ENCODE assay signal across 8 mouse cellular contexts in genomic region chr9:40617036-40617675, GRCm38 (mm10). TPM values are rescaled to one million over a fixed set of nuclear protein-coding genes. Genes with fewer than 3 reads are reported as not detected.
DNase-seq lines count a peak whose midpoint lies in the region; ATAC-seq lines count a peak whose summit lies in the region.

No protein-coding gene starts in this region.

- peak; percentile 22; the same call in 1 of the 2 replicates for ATAC-seq in frontal cortex, adult (ENCODE audit: low TSS enrichment)
- peak; percentile 5 to 10; a peak in 1 of 4 replicates for ATAC-seq in hematopoietic stem cell, adult 5-6 weeks (replicated peaks in 1 of 2; ENCODE audit: insufficient read depth in 1 of 2, low FRiP score in 2 of 2, low TSS enrichment in 1 of 2, low read depth in 1 of 2, poor library complexity in 2 of 2, severe bottlenecking in 2 of 2)

- no peak for DNase-seq in frontal cortex, adult 2 months (ENCODE audit: extremely low spot score in 1 of 2, low spot score in 1 of 2)
- peak; percentile 34 for DNase-seq in MN1 (ENCODE audit: low spot score)
- DNase-seq in mesoderm, embryonic 11.5 days (ENCODE audit: low read depth, low spot score): peak; percentile 53
- DNase-seq in adrenal gland, postnatal 10 days: no peak
- no peak for DNase-seq in cerebellum, postnatal 4 days (ENCODE audit: low spot score in 2 of 2)
- no peak for DNase-seq in frontal cortex, postnatal 25 days (ENCODE audit: low spot score in 2 of 2)

RNA-seq across cellular contexts. Expression of gene Gm21915, which starts 53.3 kb away (rescaled TPM):
- polyA plus RNA-seq in frontal cortex, adult 2 months (2012; rRNA removed): not detected in 2 replicates
- not detected in 2 replicates for total RNA-seq in hematopoietic stem cell, adult 5-6 weeks (2017)
- total RNA-seq in adrenal gland, postnatal 10 days (2021): not detected

Comparison
In these comparisons a context has a peak if more than half of its experiments do, and no peak if none do; other contexts are left out.
1. DNase-seq: peak in MN1 (single experiment) and mesoderm, embryonic 11.5 days (single experiment); none in frontal cortex, adult 2 months (0 of 2), adrenal gland, postnatal 10 days (single experiment), cerebellum, postnatal 4 days (0 of 2) and frontal cortex, postnatal 25 days (0 of 2).